Mouse (Mus musculus) retina, adult 2 months (tissue): ENCODE measurements around the gene Btbd2.
A peak's percentile ranks its signal among the peaks of the same experiment; 100 is the strongest.

ENCODE experiments used
- DNase-seq: peaks from one replicate; pipeline ENCODE4 v3.0.0-alpha.2; 2012; ENCODE audit warnings: low read depth, low spot score

Btbd2 gene

DNA sequence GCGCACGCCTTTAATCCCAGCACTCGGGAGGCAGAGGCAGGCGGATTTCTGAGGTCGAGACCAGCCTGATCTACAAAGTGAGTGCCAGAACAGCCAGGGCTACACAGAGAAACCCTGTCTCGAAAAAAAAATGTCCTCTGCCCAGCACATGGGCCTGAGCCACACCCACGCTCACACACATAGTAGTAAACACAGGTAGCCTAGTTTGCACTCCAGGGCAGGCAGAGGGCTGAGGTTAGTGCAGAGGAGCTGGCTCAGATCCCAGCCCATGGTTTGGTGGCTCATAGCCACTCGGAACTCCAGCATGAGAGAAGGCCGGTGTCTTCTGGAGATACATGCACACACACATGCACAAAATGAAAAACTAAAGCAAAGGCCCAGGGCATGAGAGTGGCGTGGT, 9.9 kb downstream of the Btbd2 start:
- DNase-seq: no peak

DNA sequence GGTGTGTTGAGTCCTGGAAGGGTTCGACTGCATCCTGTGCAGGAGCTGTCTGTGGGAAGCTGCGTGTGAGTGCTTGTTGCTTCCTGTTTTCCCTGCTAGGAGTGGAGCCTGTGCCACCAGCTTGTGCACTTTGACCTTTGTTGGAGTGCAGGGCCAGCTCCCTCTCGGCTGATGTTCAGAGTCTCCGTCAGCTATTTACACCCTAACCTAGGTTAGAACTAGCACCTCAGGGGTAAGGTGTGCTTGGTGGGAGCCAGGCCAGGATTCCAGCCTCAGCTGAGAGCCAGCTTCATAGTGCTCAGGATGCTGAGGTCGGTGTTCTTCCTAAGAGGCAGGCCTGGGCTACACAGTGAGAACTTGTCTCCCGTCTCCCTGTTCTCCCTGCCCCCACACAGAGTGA, 21.5 kb downstream of the Btbd2 start:
- DNase-seq: no peak

GRCm38 (mm10) chr10:80628925-80629324, 27.9 kb downstream of the Btbd2 start:
- no peak for DNase-seq

DNA sequence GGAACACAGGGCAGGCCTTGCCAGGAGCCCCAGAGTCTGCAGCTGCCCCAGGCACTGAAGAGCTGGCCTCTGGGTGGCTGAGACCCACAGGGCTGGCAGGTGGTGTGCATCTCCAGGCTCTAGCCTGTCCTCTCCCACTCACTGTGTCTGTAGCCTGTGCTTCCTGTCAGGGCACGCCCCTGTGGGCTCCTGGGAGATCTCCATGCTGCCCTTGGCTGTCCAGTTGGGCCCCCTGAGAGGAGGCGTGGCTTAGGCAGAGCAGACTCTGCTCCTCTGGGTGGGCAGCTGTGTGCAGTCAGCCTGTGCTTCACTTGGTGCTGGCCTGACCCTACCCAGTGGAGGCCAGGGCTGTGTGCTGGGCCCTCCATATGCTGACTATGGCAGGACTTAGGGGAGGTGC, 29.2 kb downstream of the Btbd2 start:
- DNase-seq: no peak

GRCm38 (mm10) chr10:80625764-80626163, 31.1 kb downstream of the Btbd2 start:
- no peak for DNase-seq

- no peak for DNase-seq
These were observed 33.2 kb downstream of the Btbd2 start for GRCm38 (mm10) chr10:80623457-80624191.

GRCm38 (mm10) chr10:80622661-80623456, 34.0 kb downstream of the Btbd2 start, which contains the start of gene Csnk1g2:
Gene Csnk1g2, plus strand, starts transcription at chr10:80622838.
- no peak for DNase-seq

DNA sequence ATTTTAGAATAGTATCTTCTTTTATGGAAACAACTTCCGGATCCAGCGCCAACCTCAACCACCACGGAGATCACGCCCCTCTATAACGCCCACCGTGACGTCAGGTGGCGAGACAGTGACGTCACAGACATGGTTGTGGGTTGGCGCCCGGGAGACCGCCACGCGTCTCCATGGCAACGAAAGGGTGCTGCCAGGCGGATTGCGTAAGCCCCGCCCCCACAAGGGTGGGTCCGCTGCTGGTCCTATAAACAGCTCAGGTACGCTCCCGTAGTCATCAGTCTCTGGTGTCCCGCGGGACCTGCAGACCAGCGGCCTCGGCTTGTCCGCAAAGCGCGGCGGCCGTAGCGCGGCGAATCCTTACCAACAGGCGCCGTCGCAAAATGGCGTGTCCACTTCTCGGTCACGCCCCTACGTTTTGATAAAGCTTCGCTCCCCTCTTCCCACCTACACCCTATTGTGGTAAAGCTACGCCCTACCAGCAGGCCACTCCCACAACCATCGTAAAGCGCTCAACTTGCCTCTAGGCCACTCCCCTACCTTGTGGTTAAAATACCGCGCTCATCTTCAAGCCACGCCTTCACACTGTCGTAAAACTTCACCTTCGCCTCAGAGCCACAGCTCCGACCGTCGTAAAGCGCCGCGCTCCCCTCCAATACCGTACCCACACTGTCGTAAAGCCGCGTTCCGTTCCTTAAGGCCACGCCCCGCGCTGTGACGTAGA, 34.8 kb downstream of the Btbd2 start:
- DNase-seq: peak; percentile 100

DNA sequence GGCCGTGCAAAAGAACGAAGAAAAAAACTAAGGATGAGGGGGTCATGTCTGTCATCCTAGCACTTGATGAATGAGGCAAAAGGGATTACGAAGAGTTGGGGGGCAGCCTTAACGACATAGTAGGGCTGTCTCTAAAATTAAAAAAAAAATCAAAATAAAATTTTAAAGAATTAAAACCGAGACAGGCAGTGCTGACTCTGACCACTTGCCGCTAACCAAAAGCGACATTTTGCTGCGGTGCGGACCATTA, 35.3 kb downstream of the Btbd2 start:
- DNase-seq: no peak

DNA sequence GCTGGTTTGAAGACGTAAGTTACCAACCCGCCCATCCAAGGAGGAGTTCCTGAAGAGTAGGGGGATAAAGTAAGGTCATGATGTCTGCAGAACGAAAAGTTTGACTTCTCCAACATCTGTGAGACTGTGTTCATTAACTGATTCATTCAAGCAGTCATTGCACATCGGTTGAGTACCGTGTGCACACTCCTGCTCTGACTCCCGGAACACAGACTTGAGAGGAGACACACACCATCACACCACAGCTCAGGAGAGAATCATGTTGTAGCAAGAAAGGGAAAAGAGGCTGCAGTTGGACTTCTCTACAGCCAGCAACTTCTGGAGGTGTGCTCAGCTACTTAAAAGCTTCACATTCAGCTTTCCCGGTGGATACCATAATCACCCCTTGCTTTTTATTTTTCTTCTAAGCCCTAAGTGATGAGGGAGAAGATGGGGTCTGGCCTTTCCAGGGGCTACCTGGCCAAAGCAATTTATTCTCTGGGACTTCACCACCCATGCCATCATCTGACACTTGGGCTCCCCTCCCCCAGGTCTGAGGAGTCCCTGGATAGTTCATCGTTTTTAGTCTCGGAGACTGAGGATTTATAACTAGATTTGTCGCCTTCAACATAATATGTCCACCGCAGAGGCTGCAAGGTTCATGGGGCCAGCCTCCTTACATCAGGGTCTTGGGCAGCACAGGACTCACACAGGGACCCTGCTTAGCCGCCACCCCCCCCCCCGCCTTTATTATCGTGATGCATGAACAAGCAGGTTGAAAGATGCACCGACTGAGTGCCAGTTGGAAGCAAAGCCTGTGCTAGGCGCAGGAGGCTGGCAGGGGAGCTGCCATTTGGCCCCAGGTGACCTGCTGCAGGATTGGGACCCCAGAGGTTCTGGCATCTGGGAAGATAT, 35.8 kb downstream of the Btbd2 start:
- DNase-seq: no peak

DNA sequence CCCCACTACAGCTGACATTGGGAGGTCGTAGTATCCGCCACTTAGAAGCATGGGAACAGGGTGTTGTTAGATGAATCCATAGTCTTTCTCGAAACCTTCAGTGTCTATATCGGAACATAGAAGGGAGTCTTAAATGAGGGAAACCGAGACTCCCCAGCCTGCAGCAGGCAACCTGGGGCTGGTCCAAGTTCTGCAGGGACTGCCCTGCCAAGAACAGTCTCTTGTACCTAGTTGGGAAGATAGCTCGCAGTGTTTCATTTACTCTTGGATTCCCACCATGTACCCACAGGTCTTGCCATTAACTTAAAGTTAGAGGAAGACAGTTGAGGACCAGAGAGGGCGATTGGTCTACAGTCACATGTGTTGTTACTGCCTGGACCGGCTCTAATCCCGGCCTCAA, 36.5 kb downstream of the Btbd2 start:
- DNase-seq: no peak

- no peak for DNase-seq
These were observed 37.2 kb downstream of the Btbd2 start for GRCm38 (mm10) chr10:80619465-80620244.

DNA sequence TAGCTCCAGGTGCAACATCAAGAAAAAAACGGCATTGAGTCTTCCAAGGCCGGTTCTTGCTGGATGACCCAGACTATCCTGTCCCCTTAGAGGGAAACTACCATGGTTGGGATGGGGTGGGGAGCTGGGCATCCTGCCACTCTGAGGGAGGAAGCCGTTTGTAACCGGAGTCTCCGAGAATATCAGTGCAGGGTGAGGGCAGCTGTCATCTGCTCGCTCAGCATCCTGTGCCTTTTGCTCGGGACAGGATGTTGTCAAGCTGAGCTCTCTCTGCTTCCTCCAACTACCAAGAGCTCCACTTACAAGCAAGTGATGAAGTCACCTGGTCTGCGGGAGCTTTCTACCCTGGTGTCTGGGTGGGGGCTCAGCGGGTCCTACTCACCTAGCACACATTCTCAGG, 38.7 kb downstream of the Btbd2 start:
- DNase-seq: no peak

GRCm38 (mm10) chr10:80614351-80614750, 42.5 kb downstream of the Btbd2 start:
- no peak for DNase-seq

GRCm38 (mm10) chr10:80613821-80614220, 43.0 kb downstream of the Btbd2 start:
- DNase-seq: no peak

DNA sequence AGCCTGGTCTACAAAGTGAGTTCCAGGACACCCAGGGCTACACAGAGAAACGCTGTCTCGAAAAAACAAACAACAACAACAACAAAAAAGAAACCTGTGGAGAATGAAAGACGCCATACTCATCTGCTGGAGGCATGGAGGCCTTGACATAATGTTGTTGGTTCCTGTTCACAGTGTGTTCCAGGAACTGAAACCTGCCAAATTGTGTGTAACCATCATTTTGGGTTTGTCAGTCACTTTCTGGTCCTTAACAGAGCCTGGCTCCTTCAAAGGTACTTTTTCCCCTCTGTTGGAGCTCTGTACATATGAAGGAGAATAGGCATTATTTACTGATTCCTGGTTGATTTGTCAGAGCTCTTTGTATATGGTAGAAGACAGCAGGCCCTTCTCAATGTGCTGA, 45.0 kb downstream of the Btbd2 start:
- no peak for DNase-seq

GRCm38 (mm10) chr10:80611024-80611423, 45.8 kb downstream of the Btbd2 start:
- DNase-seq: no peak

DNA sequence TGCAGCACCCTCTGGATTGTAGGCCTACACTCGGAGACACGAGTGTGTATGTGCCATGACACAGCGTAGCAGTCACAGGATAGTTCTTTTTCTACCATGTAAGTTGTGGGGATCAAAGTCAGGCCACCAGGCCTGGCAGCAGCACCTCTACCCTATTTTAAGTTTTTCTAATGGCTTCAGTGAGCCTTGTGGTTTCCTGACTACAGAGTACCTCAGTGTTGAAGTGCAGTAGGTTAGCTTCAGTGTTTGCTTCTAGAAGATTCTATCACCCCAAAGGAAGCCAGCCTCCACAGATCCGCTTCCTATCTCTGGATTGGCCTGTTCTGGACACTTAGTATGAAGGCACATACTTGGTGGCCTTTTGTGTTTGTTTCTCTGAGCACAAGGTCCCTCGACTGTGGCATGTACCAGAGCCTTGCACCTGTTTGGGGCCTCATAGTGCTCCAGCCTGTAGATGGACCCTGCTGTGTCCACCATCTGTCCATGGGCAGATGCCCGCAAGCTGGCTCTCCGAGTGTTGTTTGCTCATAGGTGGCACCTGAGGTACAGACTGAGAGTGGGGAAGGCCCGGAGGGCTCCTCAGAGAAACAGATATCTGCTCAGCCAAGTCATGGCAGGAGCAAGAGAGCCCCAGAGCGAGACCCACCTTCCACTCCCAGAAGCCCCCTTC, 46.6 kb downstream of the Btbd2 start:
- DNase-seq: no peak

GRCm38 (mm10) chr10:80609269-80609924, 47.5 kb downstream of the Btbd2 start:
- DNase-seq: no peak

- no peak for DNase-seq
These were observed 48.4 kb downstream of the Btbd2 start for GRCm38 (mm10) chr10:80608435-80608834.
